Mouse (Mus musculus) layer of hippocampus, postnatal 14 days (tissue): ENCODE measurements at regions not wholly inside any gene's neighbourhood (a gene's known extent, or its start where the extent isn't known, plus 50 kb on each side); places are given as distances from the start of the nearest gene placed in this dataset.
"Not testable (repeated sequence)": the region's sequence is repeated elsewhere in the genome, so short reads cannot be mapped to it uniquely, and the experiment has no call there.

ENCODE experiments used
- DNase-seq, 2 experiments: peaks; one replicate each; pipeline ENCODE4 v3.0.0; 2021 to 2022; ENCODE audit warnings: low spot score in 2 of 2, mixed read lengths in 1 of 2

- DNase-seq: peak in 1 of 2 experiments; percentile 13
Measured at GRCm38 (mm10) chr13:69129056-69129620, 129.8 kb upstream of the Adcy2 start.

GRCm38 (mm10) chr13:69127522-69127921 lies 128.2 kb upstream of the Adcy2 start:
- peak in 1 of 2 experiments; percentile 16 for DNase-seq

- not testable (repeated sequence) for DNase-seq
Measured at GRCm38 (mm10) chr13:69118743-69119142, 119.4 kb upstream of the Adcy2 start.

GRCm38 (mm10) chr13:69109168-69109567 lies 109.8 kb upstream of the Adcy2 start:
- no peak for DNase-seq

- DNase-seq: peak; percentile 35 to 59
Measured at GRCm38 (mm10) chr13:69086613-69087012, 87.3 kb upstream of the Adcy2 start.

- no peak for DNase-seq
Measured at GRCm38 (mm10) chr13:69070336-69070735, 71.0 kb upstream of the Adcy2 start.

- no peak for DNase-seq
Measured at GRCm38 (mm10) chr13:69069817-69070216, 70.5 kb upstream of the Adcy2 start.

- DNase-seq: no peak
Measured at GRCm38 (mm10) chr13:69066636-69067035, 67.3 kb upstream of the Adcy2 start.

GRCm38 (mm10) chr13:69065285-69065684 lies 65.9 kb upstream of the Adcy2 start:
- no peak for DNase-seq

GRCm38 (mm10) chr13:69062692-69063233 lies 63.4 kb upstream of the Adcy2 start:
- DNase-seq: no peak

GRCm38 (mm10) chr13:69061436-69061835 lies 62.1 kb upstream of the Adcy2 start:
- no peak for DNase-seq
